Mouse (Mus musculus): Measurements from ENCODE around the gene Smg6.

- TF ChIP-seq CTCF (conservative IDR thresholded peaks at IDR 0.05; ENCODE audit: low read length) = no peak
- TF ChIP-seq NANOG (IDR thresholded peaks at IDR 0.05; ENCODE audit: borderline replicate concordance, low read length) = no peak
These were observed 65.7 kb downstream of the Smg6 start for GRCm38 (mm10) chr11:74991290-74991689.

Data from E14TG2a.4 (cell line).